Mouse (Mus musculus): ENCODE measurements around the gene Hrh3. TPM values are rescaled to one million over a fixed set of nuclear protein-coding genes. Genes with fewer than 3 reads are reported as not detected.

The Hrh3 gene
- 0.49 and 0.67 TPM in 2 replicates for polyA plus RNA-seq (2016; fragmentation: Nextera tagmentation; extraction: Ambion mirVana)

DNA sequence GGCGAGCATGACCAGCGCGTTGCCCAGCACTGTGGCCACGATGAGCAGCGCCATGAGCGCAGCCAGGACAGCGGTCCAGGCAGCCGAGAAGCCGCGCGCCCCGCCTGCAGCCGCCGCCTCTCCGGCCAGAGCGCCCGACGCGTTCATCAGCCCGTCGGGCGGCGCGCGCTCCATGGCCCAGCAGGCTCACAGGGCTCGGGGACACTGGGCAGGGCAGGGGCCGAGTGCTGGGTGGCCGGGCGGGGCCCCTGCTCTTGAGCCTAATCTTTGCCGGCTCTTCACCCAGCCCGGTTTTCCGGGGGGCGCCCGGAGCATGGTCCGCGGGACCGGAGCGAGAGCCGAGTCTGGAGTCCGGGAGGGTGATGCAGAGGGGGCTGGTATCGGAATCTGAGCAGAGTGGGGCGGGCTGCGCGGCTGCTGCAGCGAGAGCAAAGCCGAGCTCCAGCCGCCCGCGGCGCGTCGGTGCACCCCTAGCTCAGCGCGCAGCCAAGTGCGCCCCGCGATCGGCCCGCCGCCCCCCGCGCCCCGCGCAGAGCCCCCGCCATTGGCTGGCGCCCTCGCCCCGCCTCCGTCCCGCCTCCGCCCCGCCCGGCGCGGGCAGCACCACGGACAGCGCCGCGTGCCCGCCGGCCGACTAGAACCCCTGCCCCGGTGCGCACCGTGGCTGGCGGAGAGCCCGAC, at the start of gene Hrh3:
Hrh3 (minus strand) TSS at position 511 of the 681 bp plus-strand sequence.
- DNase-seq (ENCODE audit: low spot score): peak; percentile 92
- Histone ChIP-seq H3K4me1 (peaks cover 40% of the 10 kb centered on the region), H3K27me3 (replicated peaks; ENCODE audit: low read depth, poor library complexity, severe bottlenecking) (peaks cover 77% of the 10 kb centered on the region), H3K36me3 (replicated peaks) (no peaks in the 10 kb centered on the region), H3K4me3 (peak within 1 kb of the TSS; percentile 66), H3K9me3 (no peaks in the 10 kb centered on the region), H3K27ac (replicated peaks) (peak within 1 kb of the TSS; percentile 35; the same call in 1 of the 2 replicates)
- WGBS: under 1% methylated on average over 87 of the region's 87 CpGs

DNA sequence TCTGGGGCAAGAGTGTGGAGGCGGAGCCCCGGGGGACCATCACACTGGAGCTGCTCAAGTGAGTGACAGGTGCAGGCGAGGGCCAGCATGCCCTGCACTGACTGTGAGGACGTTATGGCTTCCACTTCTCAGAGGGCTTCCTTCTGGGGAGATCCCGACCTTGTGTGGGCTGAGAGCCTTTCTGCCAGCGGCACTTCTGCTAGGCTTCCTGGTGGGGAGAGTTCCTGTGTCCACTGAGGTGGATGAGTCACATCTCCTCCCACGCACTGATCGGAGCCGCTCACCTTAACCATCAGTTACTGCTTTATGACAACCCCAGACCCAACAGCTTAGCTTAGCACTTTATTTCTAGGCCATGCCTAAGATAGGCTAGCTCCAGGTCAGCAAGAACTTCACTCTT, 44.3 kb upstream of the Hrh3 start:
- no peaks in the 10 kb centered on the region for H3K27me3 ChIP-seq (replicated peaks; ENCODE audit: low read depth, poor library complexity, severe bottlenecking)
- peaks cover 80% of the 10 kb centered on the region for H3K36me3 ChIP-seq (replicated peaks)
- WGBS: 88% methylated on average over 9 of the region's 9 CpGs
- H3K9me3 ChIP-seq: no peaks in the 10 kb centered on the region
- no peak for DNase-seq (ENCODE audit: low spot score)
- H3K27ac ChIP-seq (replicated peaks): no peak overlapping the region
- no peak overlapping the region for H3K4me3 ChIP-seq
- no peaks in the 10 kb centered on the region for H3K4me1 ChIP-seq

DNA sequence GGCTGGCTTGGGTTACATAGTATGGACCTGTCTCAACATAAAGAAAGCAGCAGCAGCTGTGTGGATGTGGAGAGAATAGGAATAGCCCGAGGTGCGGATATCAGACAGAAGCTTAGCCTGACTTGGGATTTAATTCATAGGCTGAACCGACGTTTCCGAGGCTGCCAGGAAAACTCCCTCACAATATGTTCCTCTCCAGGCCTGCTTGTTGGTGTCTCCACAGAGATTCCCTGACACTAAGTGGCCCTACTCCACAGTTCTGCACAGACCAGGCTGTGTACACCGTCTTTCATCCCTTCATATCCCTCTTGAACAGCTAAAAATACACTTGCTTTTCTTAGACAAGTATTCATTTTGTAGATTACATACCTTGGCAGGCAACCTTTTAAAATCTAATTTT, 43.1 kb upstream of the Hrh3 start:
- no peak for DNase-seq (ENCODE audit: low spot score)
- H3K4me3 ChIP-seq: no peak overlapping the region
- no peak overlapping the region for H3K27ac ChIP-seq (replicated peaks)
- 89% methylated on average over 6 of the region's 6 CpGs for WGBS
- H3K4me1 ChIP-seq: no peaks in the 10 kb centered on the region
- no peaks in the 10 kb centered on the region for H3K9me3 ChIP-seq
- H3K36me3 ChIP-seq (replicated peaks): peaks cover 73% of the 10 kb centered on the region
- H3K27me3 ChIP-seq (replicated peaks; ENCODE audit: low read depth, poor library complexity, severe bottlenecking): no peaks in the 10 kb centered on the region

DNA sequence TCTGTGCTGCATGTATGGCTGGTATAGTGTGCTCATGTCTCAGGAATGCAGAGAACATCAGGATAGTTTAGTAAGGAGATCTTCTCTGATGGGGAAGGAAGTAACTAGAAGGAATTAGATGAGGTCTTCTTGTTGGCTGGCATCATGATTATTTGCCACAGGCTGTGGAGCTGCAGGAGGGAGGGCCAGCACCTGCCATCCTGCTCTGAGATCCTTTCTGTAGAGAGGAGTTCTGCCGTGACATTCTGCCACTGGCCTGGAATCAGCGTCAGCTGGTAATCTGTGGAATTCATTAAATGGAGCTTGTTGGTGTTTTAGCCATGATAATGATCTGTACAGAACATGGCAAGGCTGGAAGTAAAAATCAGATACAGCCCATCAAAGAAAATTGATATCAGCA, 41.8 kb upstream of the Hrh3 start:
- no peaks in the 10 kb centered on the region for H3K4me1 ChIP-seq
- H3K27me3 ChIP-seq (replicated peaks; ENCODE audit: low read depth, poor library complexity, severe bottlenecking): no peaks in the 10 kb centered on the region
- no peak overlapping the region for H3K27ac ChIP-seq (replicated peaks)
- peaks cover 72% of the 10 kb centered on the region for H3K36me3 ChIP-seq (replicated peaks)
- 95% methylated on average over 2 of the region's 2 CpGs for WGBS
- H3K4me3 ChIP-seq: no peak overlapping the region
- no peak for DNase-seq (ENCODE audit: low spot score)
- no peaks in the 10 kb centered on the region for H3K9me3 ChIP-seq

DNA sequence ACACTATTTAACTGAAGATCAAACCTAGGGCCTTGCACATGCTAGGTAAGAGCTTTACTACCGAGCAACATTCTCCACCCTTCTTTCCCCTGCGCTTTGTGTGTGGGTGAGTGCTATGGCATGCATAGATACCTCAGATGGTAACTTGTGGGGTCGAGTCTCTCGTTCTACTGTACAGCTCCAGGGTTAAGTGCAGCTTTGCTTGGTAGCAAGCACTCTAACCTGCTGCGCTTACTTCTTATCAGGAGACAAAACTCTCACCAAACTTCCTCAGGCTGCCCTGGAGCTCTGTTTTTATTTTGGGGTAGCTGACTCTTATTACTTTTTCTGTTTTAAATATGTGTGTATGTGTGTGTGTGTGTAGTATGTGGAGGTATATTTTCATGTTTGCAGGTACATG, 31.1 kb upstream of the Hrh3 start:
- Histone ChIP-seq H3K27ac (replicated peaks) (no peak overlapping the region), H3K27me3 (replicated peaks; ENCODE audit: low read depth, poor library complexity, severe bottlenecking) (no peaks in the 10 kb centered on the region), H3K9me3 (no peaks in the 10 kb centered on the region), H3K4me3 (no peak overlapping the region), H3K4me1 (no peaks in the 10 kb centered on the region), H3K36me3 (replicated peaks) (peaks cover 16% of the 10 kb centered on the region)
- no peak for DNase-seq (ENCODE audit: low spot score)
- 83% methylated on average over 5 of the region's 5 CpGs for WGBS

DNA sequence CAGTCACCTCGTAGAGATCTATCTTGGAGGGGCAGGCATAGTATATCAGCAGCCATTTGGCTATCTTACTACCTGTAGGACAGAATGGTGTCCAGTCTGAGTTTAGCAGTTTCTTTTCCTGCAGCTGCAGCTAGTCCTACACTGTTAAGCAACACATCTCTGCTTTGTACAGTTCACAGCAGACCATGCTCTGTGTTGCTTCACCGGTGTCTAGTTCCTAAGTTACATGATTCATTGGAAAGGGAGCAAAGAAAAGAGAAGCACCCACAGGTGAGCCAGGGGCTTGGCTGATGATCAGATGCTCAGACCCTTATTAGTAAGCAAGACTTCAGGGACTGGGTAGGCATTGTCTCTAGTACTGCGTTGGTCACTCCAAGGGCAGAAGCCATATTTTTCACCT, 29.6 kb upstream of the Hrh3 start:
- H3K4me1 ChIP-seq: no peaks in the 10 kb centered on the region
- H3K36me3 ChIP-seq (replicated peaks): peaks cover 8% of the 10 kb centered on the region
- no peak overlapping the region for H3K4me3 ChIP-seq
- DNase-seq (ENCODE audit: low spot score): no peak
- 88% methylated on average over 3 of the region's 3 CpGs for WGBS
- no peaks in the 10 kb centered on the region for H3K27me3 ChIP-seq (replicated peaks; ENCODE audit: low read depth, poor library complexity, severe bottlenecking)
- no peaks in the 10 kb centered on the region for H3K9me3 ChIP-seq
- H3K27ac ChIP-seq (replicated peaks): no peak overlapping the region

DNA sequence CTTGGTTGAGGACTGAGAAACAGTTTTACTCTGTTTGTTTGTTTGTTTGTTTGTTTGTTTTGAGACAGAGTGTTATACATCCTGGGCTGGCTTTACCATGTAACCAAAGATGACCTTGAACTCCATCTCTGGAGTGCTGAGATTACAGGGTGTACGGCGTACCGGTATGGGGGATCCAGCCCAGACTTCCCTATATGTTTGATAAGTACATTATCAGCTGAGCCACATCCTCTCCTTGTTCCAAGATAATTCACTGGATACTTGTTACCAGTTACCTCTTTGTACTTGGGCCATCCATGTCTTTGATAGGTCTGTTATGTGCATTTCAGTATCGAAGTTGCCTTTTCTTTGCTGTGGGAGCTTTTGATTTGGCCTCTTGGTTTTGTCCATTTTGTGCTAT, 28.9 kb upstream of the Hrh3 start:
- DNase-seq (ENCODE audit: low spot score): no peak
- no peak overlapping the region for H3K4me3 ChIP-seq
- H3K27me3 ChIP-seq (replicated peaks; ENCODE audit: low read depth, poor library complexity, severe bottlenecking): no peaks in the 10 kb centered on the region
- no peaks in the 10 kb centered on the region for H3K4me1 ChIP-seq
- H3K36me3 ChIP-seq (replicated peaks): peaks cover 1% of the 10 kb centered on the region
- H3K27ac ChIP-seq (replicated peaks): no peak overlapping the region
- WGBS: 95% methylated on average over 4 of the region's 4 CpGs
- no peaks in the 10 kb centered on the region for H3K9me3 ChIP-seq

DNA sequence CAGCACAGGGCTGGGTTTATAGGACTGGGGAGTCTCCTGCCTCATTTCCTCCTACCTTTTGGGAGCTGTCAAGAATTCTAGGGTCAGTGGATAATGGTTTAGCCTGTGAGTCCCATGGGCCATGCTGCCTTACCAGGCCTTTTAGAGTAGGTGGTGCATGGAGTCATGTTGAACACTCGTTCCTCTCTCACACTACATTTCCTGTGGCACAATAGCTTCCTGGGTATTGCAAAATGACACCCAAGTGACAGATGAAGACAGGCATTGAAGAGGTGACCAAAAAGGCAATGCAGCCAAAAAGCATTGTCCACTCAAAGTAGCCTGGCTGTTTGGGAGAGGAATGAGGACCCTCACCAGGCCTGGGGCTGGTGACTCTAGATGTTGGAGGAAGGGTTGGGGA, 23.4 kb upstream of the Hrh3 start:
- no peak overlapping the region for H3K27ac ChIP-seq (replicated peaks)
- 57% methylated on average over 1 of the region's 1 CpGs for WGBS
- H3K27me3 ChIP-seq (replicated peaks; ENCODE audit: low read depth, poor library complexity, severe bottlenecking): no peaks in the 10 kb centered on the region
- DNase-seq (ENCODE audit: low spot score): no peak
- no peak overlapping the region for H3K4me3 ChIP-seq
- H3K9me3 ChIP-seq: 0 out of 2 replicates have a peak, but pooled peaks cover 3% of the 10 kb centered on the region
- peaks cover 10% of the 10 kb centered on the region for H3K36me3 ChIP-seq (replicated peaks)
- peaks cover 23% of the 10 kb centered on the region for H3K4me1 ChIP-seq

DNA sequence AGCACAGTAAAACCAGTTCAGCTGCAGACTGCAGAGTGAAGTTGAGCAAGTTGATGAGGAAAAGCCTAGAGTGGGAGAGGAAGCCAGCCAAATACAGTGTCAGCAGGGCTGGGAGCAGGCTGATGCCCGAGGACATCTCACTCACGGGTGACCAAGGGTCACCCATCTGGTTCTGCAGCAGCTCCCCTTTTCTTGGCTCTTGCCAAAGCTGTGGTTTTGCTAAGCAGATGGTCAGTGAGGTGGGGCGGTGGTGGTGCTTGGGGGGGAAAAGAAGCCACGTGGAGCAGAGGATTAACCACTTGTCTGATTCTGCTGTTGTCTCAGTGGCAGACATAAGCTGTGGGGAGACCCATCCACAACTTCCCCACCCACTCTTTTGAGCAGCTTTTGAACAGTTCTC, 21.9 kb upstream of the Hrh3 start:
- Histone ChIP-seq H3K4me1 (peaks cover 23% of the 10 kb centered on the region), H3K36me3 (replicated peaks) (peaks cover 10% of the 10 kb centered on the region), H3K27ac (replicated peaks) (no peak overlapping the region), H3K9me3 (0 out of 2 replicates have a peak, but pooled peaks cover 3% of the 10 kb centered on the region), H3K27me3 (replicated peaks; ENCODE audit: low read depth, poor library complexity, severe bottlenecking) (no peaks in the 10 kb centered on the region), H3K4me3 (no peak overlapping the region)
- 21% methylated on average over 4 of the region's 4 CpGs for WGBS
- DNase-seq (ENCODE audit: low spot score): no peak

DNA sequence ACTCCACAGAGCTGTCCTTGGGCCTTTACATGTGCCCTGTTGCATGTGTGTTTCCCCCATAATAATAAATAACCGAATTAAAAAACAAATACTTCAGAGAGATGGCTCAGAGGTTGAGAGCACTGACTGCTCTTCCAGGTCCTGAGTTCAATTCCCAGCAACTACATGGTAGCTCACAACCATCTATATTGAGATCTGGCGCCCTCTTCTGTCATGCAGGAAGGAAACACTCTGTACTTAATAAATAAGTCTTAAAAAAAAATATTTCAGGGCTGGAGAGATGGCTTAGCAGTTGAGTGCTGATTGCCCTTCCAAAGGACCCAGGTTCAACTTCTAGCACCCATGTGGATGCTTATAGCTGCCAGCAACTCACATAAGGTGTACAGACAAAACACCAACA, 19.9 kb upstream of the Hrh3 start:
- Histone ChIP-seq H3K9me3 (0 out of 2 replicates have a peak, but pooled peaks cover 3% of the 10 kb centered on the region), H3K4me1 (peaks cover 31% of the 10 kb centered on the region), H3K36me3 (replicated peaks) (peaks cover 10% of the 10 kb centered on the region), H3K27ac (replicated peaks) (no peak overlapping the region), H3K4me3 (no peak overlapping the region), H3K27me3 (replicated peaks; ENCODE audit: low read depth, poor library complexity, severe bottlenecking) (no peaks in the 10 kb centered on the region)
- no peak for DNase-seq (ENCODE audit: low spot score)
- WGBS: 79% methylated on average over 2 of the region's 2 CpGs

DNA sequence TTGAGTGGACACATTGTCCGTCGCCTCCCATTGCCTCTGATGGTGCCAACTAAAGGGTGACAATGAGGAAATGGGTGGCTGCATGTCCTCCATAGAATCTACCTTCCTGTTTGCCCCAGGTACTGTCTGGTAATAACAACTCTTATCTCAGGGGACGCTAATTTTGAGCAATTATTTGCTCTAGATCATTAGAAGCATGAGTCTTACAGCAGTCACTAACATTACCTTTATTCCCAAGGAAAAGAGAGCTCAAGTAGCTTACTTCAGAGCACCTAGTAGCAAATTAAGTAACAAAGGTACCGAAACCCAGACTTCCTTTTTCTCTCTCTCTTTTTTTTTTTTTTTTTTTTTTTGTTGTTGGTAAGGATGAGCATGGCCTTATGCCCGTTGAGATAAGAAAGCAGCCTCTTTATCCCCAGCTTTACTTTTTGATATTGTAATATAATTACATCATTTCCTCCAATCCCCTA, 16.0 kb upstream of the Hrh3 start:
- Histone ChIP-seq H3K4me3 (peak overlapping the region; percentile 77), H3K36me3 (replicated peaks) (peaks cover 10% of the 10 kb centered on the region), H3K9me3 (0 out of 2 replicates have a peak, but pooled peaks cover 3% of the 10 kb centered on the region), H3K27me3 (replicated peaks; ENCODE audit: low read depth, poor library complexity, severe bottlenecking) (peaks cover 8% of the 10 kb centered on the region; the same call in 1 of the 2 replicates), H3K4me1 (peaks cover 43% of the 10 kb centered on the region), H3K27ac (replicated peaks) (no peak overlapping the region)
- no peak for DNase-seq (ENCODE audit: low spot score)
- 72% methylated on average over 5 of the region's 5 CpGs for WGBS

DNA sequence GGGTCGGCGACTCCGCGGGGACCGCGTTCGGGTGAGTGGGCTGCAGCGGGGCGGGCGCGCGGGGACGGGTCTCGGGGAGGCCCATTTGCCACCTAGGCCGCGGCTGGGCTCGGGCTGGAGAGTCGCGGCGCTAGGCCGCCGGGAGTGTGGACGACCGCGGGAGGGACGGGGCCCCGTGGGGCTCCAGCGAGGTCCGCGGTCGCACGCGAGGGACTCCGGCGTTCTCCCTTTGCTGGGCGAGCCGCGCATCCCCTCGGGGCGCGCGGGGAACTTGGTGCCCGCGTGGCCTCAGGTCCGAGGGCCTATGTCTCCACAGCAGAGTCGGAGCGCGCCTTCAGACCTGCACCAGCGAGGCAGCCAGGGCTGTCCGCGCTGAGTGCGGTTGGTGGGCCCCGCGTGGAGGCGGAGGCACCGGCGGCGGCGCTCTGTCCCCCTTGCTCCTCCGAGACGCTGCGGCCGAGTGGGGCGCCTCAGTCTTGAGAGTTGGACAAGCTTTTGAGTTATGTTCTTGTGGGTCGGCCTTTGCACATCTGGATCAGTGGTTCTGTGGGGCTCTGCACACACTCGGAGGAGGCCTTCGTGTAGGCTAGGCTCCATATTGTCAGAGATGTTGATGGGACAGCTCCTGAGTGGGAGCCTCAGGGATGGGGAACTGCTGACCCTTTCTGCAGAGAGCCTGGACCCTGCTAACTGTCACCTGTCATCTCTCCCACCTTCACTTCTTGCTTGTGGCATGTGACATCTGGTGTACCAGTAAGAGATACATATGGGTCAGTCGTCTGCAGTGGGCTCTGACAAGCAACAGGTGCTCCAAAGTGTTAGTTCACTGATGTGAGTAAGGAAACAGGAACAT, 15.4 kb upstream of the Hrh3 start:
- H3K27me3 ChIP-seq (replicated peaks; ENCODE audit: low read depth, poor library complexity, severe bottlenecking): peaks cover 8% of the 10 kb centered on the region; the same call in 1 of the 2 replicates
- peak overlapping the region; percentile 77 for H3K4me3 ChIP-seq
- peaks cover 44% of the 10 kb centered on the region for H3K4me1 ChIP-seq
- H3K9me3 ChIP-seq: 0 out of 2 replicates have a peak, but pooled peaks cover 3% of the 10 kb centered on the region
- H3K36me3 ChIP-seq (replicated peaks): peaks cover 10% of the 10 kb centered on the region
- DNase-seq (ENCODE audit: low spot score): peak; percentile 65
- 1% methylated on average over 68 of the region's 68 CpGs for WGBS
- H3K27ac ChIP-seq (replicated peaks): peak overlapping the region; percentile 81
